Mouse (Mus musculus) ovary, postnatal 14 days (tissue): ENCODE data around the gene Armc3.

Experiments used
- DNase-seq: peaks from one replicate; pipeline ENCODE4 v3.0.0; 2022; ENCODE audit warnings: low spot score

The Armc3 gene

GRCm38 (mm10) chr2:19351615-19352253 lies 152.6 kb downstream of the Armc3 start:
- no peak for DNase-seq

GRCm38 (mm10) chr2:19353158-19353557 lies 154.1 kb downstream of the Armc3 start:
- no peak for DNase-seq
